Mouse (Mus musculus) embryonic fibroblast, embryonic 13.5 days (primary cell): Measurements from ENCODE around the gene Tceal5. TPM values are rescaled to one million over a fixed set of nuclear protein-coding genes. Genes with fewer than 3 reads are reported as not detected.
"Not testable (repeated sequence)": the region's sequence is repeated elsewhere in the genome, so short reads cannot be mapped to it uniquely, and the experiment has no call there.

Experiments used
- H3K27ac ChIP-seq: 2 replicates; pipeline ENCODE4 v1.5.1; 2012; ENCODE audit warnings: low read length, control low read depth, inconsistent platforms; ENCODE audit not compliant: insufficient read depth
- H3K4me1 ChIP-seq: 2 replicates; pipeline ENCODE4 v1.6.1; 2011; ENCODE audit warnings: low read length; ENCODE audit not compliant: control insufficient read depth, insufficient read depth
- H3K4me3 ChIP-seq: 2 replicates; pipeline ENCODE4 v1.5.1; 2011; ENCODE audit warnings: mild to moderate bottlenecking, control low read depth, low read length; ENCODE audit not compliant: insufficient read depth
- CTCF ChIP-seq: IDR thresholded peaks from 2 replicates; pipeline ENCODE4 v1.5.1; 2011; ENCODE audit warnings: mild to moderate bottlenecking, control low read depth, low read length, moderate library complexity, borderline replicate concordance; ENCODE audit not compliant: insufficient read depth
- POLR2A ChIP-seq: IDR thresholded peaks from 2 replicates; pipeline ENCODE4 v1.6.1; 2011; ENCODE audit warnings: low read depth, mild to moderate bottlenecking, control low read depth, low read length, moderate library complexity
- polyA plus RNA-seq: library from polyadenylated mRNA; stranded (reverse); fragments of >200 nt; gene quantifications from 2 replicates; pipeline ENCODE4 v1.2.4, GENCODE M21; 2011; ENCODE audit warnings: low read depth; ENCODE audit not compliant: missing spikeins, insufficient read length

The Tceal5 gene
- polyA plus RNA-seq, 1 experiment: 2.8 TPM

- TF ChIP-seq POLR2A: no peak
- TF ChIP-seq CTCF: no peak
- no peak overlapping the region for H3K27ac ChIP-seq
- H3K4me3 ChIP-seq: no peak overlapping the region
- H3K4me1 ChIP-seq: no peaks in the 10 kb centered on the region
Observed at GRCm38 (mm10) chrX:136216303-136216702, 12.6 kb upstream of the Tceal5 start.

DNA sequence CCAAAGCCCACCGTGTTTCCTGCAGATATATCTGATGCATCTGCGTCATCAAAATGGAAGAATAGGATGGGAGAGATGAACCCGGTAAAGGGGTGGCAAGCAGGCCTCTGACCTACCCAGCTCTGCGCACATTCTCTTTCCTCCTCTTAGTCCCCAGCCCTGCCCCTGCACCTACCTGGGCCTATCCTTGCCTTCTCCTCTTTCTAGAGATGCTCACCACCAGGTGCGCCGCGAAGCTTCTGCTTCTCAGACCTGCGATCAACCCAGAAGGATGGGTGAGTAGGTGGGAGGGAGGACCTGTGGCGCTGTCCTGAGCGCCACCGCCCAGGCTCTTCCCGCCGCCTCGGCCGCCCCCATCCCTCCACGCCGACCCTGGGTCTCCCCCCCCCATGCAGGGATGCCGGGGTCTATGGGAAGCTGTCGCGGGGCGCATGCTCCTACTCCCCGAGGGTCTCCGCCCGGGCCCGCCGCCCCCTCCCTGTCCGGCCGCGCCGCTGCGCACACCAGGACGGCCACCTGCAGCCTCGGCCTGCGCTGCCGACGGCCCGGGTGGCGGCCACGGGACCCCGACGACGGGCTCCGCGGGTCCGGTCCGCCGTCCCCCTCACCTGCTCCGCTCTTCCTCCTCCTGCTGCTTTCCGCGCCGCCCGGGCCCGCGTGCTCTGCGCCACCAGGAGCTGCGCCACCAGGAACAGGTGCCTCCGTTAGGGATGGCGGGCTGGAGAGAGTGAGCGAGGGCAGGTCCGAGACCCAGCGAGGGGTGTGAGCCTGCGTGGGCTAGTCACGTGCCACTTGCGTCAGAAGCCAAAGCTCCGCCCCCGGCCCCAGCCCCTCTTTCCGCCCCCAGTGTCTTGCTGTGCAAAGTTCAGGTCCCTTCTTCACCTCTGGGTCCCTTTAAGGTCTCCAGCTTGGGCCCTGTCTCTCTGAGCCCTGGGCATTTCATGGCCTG, 11.3 kb upstream of the Tceal5 start, which contains the start of the genes Tceal7 and Bex1:
Gene Tceal7 (plus strand): TSS at position 51 of the 949 bp plus-strand sequence.
Gene Bex1 (minus strand): TSS at position 785 of the 949 bp plus-strand sequence.
- H3K27ac ChIP-seq, H3K4me1 ChIP-seq, H3K4me3 ChIP-seq: not testable (repeated sequence)

DNA sequence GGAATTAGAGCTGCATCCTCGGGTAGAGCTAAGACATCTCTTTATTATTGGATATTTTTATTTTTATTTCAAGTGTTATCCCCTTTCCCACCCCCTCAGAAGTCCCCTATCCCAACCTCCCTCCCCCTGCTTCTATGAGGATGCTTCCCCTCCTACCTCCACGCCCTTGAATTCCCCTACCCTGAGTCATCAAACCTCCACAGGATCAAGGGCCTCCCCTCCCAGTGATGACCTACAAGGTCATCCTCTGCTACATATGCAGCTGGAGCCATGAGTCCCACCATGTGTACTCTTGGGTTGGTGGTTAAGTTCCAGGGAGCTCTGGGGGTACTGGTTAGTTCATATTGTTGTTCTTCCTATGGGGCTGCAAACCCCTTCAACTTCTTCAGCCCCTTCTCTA, 9.7 kb upstream of the Tceal5 start:
- H3K4me1 ChIP-seq: no peaks in the 10 kb centered on the region
- no peak overlapping the region for H3K4me3 ChIP-seq
- TF ChIP-seq CTCF (no peak), POLR2A (no peak)
- H3K27ac ChIP-seq: no peak overlapping the region

GRCm38 (mm10) chrX:136204406-136204805, 730 bp upstream of the Tceal5 start:
- no peak for TF ChIP-seq CTCF
- TF ChIP-seq POLR2A: no peak
- H3K27ac ChIP-seq: no peak overlapping the region
- H3K4me3 ChIP-seq: no peak overlapping the region
- H3K4me1 ChIP-seq: peaks cover 2% of the 10 kb centered on the region; the same call in 1 of the 2 replicates

GRCm38 (mm10) chrX:136203257-136203656, 419 bp downstream of the Tceal5 start:
- TF ChIP-seq CTCF (no peak), POLR2A (no peak)
- H3K4me3 ChIP-seq: peak overlapping the region; percentile 24; the same call in 1 of the 2 replicates
- H3K27ac ChIP-seq: no peak overlapping the region
- peaks cover 2% of the 10 kb centered on the region; the same call in 1 of the 2 replicates for H3K4me1 ChIP-seq

DNA sequence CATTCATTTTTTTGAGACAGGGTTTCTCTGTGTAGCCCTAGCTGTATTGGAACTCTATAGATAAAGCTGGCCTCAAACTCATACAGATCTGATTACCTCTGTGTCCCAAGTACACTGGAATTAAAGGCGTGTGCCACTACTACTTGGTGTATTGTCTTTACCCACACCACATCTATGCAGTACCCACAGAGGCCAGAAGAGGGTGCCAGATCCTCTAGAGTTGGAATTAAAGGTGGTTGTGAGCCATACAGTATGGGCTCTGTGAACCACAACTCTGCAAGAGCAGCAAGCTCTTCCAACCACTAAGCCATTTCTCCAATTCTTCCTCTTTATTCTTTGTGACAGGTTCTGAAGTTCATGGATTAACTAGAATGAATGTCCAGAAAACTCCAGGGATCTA, 6.8 kb downstream of the Tceal5 start:
- H3K4me1 ChIP-seq: no peaks in the 10 kb centered on the region

GRCm38 (mm10) chrX:136195193-136195944, 8.3 kb downstream of the Tceal5 start:
- H3K27ac ChIP-seq: no peak overlapping the region
- no peak overlapping the region for H3K4me3 ChIP-seq
- TF ChIP-seq CTCF (no peak), POLR2A (no peak)
- no peaks in the 10 kb centered on the region for H3K4me1 ChIP-seq

More for the DNA sequence above, 6.8 kb downstream of the Tceal5 start:
- H3K27ac ChIP-seq: no peak overlapping the region
- H3K4me3 ChIP-seq: no peak overlapping the region
- TF ChIP-seq CTCF (no peak), POLR2A (no peak)

- no peak overlapping the region for H3K27ac ChIP-seq
- no peak overlapping the region for H3K4me3 ChIP-seq
- H3K4me1 ChIP-seq: no peaks in the 10 kb centered on the region
- TF ChIP-seq POLR2A (no peak), CTCF (no peak)
Observed at GRCm38 (mm10) chrX:136183107-136183506, 20.6 kb downstream of the Tceal5 start.

DNA sequence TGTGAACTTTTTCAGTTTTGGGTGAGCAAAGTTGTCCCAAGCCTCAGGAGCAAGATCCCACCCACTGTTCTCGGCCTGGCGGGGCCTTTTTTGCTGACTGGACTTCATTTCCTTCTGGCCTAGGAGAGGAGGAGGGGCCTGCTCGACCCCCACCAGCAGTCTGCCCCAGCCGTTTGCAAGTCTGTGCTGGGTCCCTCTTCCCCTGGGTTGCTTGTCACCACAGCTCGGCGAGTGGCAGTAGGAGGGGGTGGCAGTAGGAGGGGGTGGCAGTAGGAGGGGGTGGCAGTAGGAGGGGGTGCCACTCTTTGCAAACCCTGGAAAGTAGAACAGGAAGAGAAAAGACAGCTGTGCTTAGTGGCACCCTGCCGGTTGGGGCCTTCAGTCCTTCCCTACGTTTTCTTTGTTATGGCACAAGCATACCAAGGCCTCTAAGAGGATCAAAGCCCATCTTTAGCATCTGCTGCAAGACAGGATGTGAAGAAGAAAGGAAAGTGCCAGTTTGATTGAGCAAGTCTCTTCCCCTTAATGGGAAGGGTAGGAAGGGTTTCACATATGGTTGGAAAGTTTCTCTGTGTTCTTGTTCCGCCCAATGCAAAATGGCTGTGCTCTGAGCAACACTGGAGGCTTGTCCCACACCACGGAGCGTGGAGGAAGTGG, 22.7 kb downstream of the Tceal5 start:
- TF ChIP-seq POLR2A: no peak
- no peak for TF ChIP-seq CTCF
- Histone ChIP-seq H3K4me3 (no peak overlapping the region), H3K4me1 (no peaks in the 10 kb centered on the region; the same call in 1 of the 2 replicates), H3K27ac (no peak overlapping the region)

- no peaks in the 10 kb centered on the region for H3K4me1 ChIP-seq
- TF ChIP-seq CTCF (no peak), POLR2A (no peak)
- H3K4me3 ChIP-seq: peak overlapping the region; percentile 27
- peak overlapping the region; percentile 90 for H3K27ac ChIP-seq
Observed at GRCm38 (mm10) chrX:136172786-136173185, 30.9 kb downstream of the Tceal5 start.
